Mouse (Mus musculus) ES-E14 (cell line): ENCODE measurements around the gene Ephb1.

ENCODE experiments used
- CHD2 ChIP-seq: IDR thresholded peaks from 2 replicates; pipeline ENCODE4 v1.6.1; 2014; ENCODE audit warnings: mild to moderate bottlenecking, low read depth, low read length, inconsistent platforms
- HCFC1 ChIP-seq: IDR thresholded peaks from 2 replicates; pipeline ENCODE4 v1.6.1; 2012; ENCODE audit warnings: low read length, inconsistent platforms, borderline replicate concordance; ENCODE audit not compliant: insufficient read depth
- MAFK ChIP-seq: IDR thresholded peaks from 2 replicates; pipeline ENCODE4 v1.6.1; 2014; ENCODE audit warnings: mild to moderate bottlenecking, low read depth, low read length, inconsistent platforms; ENCODE audit not compliant: insufficient read depth
- ZC3H11A ChIP-seq: IDR thresholded peaks from 2 replicates; pipeline ENCODE4 v1.6.1; 2012; ENCODE audit warnings: low read depth, mild to moderate bottlenecking, inconsistent platforms, low read length, borderline replicate concordance
- ZNF384 ChIP-seq: IDR thresholded peaks from 2 replicates; pipeline ENCODE4 v1.6.1; 2012; ENCODE audit warnings: low read depth, low read length, inconsistent platforms

DNA sequence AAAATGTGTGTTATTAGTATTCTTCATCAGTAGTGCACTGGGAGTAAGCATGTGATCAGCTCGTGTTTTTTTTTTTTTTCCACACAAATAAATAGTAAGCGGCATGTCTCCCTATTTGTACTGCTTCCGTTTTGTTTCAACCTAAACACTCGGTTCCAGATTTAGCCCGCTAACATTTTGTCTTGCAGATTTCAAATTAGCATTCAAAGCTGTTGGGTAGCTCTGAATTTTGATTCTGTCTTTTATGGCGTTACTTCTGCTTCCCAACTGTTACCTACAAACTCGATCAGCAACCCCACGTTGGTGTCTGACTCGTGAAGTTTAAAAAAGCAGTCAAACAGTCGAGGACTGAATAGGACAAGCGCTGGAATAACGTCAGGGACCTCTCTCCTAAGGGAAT, 363.7 kb downstream of the Ephb1 start:
- TF ChIP-seq HCFC1 (no peak), CHD2 (no peak), ZC3H11A (no peak), MAFK (no peak), ZNF384 (no peak)
